Mouse (Mus musculus) heart, adult 9 months (tissue): ENCODE results near the gene Ccnjl.

Source experiments
- DNase-seq, 2 experiments: peaks; one replicate each; pipeline ENCODE4 v3.0.0; 2022; ENCODE audit warnings: low spot score in 2 of 2

Gene Ccnjl

DNA sequence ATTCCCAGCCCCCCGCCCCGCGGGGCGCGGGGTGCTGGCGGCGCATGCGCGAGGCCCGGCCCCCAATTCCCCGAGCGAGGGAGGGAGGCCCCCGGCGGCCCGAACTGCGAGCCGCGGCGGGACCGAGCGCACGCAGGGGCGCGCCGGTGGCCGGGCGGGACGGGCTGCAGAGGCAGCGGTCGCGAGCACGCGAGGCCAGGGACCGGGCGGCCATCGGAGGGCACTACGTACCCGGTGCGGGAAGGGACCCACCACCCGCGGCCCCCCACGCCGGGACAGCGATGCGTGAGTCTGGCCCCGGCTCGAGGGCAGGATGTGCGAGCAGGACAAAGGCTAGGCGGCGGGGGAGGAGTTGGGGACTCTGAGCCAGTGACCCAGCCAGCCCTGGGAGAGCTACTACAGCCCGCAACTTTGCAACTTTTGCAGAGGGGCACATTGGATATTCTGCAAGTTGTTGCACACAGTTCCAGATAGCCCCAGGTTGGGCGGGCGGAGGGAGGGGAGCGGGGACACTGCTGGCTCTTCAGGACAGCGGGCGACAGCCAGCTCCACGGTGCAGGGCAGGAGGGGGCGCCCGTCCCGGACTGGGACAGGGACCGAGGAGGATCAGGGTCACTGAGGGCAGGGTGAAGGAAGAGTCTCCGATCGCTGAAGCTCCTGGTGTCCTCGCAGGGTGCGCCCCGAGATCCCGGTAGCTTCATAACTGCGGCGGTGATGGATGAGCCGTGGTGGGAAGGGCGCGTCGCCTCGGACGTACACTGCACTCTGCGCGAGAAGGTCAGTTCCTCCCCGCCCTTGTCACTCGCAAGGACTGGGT is at the start of gene Ccnjl:
Gene Ccnjl, plus strand, starts transcription at position 102 of the 817 bp plus-strand sequence.
- peak; percentile 46 to 49 for DNase-seq

GRCm38 (mm10) chr11:43479376-43479775 is 49.2 kb upstream of the Ccnjl start:
- no peak for DNase-seq

- DNase-seq: no peak
These were observed 48.0 kb upstream of the Ccnjl start for GRCm38 (mm10) chr11:43480561-43480960.

GRCm38 (mm10) chr11:43481672-43482522 is 46.7 kb upstream of the Ccnjl start:
- DNase-seq: peak; percentile 33 to 52

- peak; percentile 66 to 82 for DNase-seq
These were observed 45.3 kb upstream of the Ccnjl start for GRCm38 (mm10) chr11:43483122-43483792.

DNA sequence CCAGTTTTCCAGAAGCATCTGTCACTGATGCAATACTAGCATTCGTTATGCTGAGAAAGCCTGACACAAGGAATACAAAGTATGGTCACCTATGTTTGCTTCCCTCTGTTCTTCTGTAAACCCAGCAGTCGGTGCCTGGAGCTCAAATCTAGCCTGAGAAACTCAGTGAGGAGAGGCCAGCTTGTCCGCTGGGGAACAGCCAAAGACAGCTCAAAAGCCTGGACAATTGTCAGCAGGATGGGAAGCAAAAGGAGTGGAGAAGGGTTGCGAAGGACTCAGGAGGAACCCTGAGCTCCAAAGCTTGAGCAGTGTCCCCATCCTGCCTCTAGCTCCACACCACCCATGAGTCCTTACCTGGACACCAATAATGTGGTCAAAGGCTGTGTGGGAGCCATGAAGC is 44.5 kb upstream of the Ccnjl start:
- peak; percentile 29 to 41 for DNase-seq

DNA sequence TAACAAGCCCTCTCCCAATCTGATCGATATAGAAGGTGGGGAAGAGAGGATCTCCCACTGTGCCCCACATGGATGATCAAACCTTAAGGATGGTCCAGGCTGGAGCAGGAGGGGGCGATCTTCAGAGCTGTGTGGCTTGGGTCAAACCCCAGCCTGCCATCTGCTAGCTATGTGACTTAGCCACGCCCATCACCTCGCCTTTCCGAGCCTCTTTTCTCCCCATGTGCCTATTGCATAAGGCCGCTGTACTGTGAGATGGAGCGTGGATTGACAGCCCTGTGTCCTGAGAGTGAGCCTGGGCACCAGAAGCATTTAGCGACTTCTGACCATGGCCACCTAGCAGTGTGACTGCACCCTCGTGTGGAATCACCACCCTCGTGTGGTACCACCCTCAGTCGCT is 43.9 kb upstream of the Ccnjl start:
- no peak for DNase-seq

- no peak for DNase-seq
These were observed 42.7 kb upstream of the Ccnjl start for GRCm38 (mm10) chr11:43485855-43486254.

DNA sequence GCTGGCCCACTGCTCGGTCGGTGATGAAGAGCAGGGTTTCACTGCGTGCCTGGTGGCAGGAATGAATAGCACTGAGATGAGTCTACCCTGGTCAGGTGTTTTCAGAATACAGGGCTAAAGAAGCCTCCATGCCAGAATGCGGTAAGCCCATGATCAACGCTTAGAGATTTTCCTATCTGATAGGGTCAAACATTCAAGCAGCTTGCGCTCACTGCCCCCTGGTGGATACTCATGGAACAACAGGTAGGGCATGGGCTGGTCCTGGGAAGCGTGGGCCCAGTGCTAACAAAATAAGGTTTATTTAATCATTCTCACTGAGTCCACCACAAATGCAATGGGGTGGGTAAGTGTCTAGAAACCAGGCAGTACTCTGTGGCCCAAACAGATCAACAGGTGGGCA is 35.9 kb upstream of the Ccnjl start:
- peak; percentile 52 to 60 for DNase-seq

DNA sequence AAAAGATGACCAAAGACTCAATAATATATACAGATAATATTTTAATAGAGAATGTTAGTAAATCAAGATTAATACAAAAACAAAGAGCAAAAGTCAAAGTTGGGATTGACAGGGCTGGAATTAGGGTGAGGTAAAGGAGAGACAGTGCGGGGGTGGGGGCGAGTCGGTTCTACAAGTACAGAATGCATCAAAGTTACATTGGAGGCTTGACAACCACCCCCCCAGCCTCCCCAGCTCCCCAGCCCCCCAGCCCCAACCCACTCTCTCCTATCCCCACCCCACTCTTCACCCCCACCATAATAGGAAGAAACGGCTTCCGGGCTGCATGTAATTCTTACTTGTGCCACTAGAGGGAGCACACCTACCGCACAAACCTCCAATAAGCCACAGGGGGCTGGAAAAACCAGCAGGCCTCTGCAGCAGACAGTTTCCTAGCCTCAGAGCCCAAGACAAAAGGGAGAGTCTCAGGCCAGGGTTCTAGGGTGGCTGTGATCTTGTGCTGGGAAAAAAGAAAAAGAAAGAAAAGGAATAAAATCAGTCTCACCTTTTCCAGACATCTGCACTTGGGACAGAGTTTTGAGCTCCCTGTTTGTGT is 34.7 kb upstream of the Ccnjl start:
- DNase-seq: peak; percentile 32 to 52

DNA sequence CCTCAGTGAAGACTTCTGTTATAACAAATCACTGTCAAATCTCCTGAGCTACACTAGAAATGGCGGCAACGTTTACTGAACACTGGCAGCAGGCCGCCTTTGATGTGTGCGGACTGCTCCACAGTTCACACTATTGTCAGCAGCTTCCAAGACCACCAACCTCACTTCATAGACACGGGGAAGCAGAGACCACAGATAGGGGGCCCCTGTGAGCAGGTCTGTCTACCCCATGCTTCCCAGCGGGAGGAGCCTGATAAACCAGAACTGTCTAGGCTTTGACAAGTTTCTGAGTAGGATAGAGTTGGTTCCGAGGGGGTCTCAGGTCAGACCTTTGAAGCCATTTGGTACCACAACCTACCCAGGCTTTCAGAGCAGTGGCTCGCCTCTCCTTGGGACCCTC is 33.5 kb upstream of the Ccnjl start:
- DNase-seq: no peak

DNA sequence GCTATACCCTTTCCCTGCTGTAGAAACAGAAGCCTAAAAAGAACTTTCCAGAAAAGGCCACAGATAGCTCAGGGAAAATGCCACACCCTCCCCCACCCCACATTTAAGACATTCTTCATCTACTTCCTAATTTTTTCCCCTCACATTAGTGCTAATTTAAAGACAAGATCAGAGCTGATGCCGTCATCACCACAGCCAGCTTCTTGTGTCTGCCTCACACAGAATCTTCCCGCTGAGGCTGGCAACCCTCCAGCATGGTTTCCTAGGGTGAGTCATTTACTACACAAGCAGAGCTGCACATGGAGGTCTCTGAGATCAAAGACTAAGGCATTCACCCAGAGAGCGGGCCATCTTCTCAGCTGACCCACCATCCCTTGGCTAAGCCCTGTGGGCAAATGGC is 33.1 kb upstream of the Ccnjl start:
- DNase-seq: no peak

DNA sequence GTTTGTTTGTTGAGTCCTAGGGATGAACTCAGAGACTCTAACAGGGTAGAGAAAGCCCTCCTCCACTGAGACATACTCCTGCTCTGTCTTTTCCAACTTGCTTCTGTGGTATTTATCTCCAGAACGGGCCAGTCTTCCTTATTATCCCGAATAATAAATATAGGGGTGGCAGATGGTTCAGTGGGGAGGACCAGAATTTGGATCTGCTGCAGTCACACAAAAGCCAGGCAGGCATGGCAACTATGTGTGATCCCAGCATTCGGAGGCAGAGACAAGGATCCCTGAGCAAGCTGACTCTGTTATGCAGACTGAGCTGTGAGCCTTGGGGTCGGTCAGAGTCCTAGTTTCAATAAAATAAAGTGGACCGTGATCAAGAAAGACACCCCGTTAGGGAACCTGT is 27.3 kb upstream of the Ccnjl start:
- DNase-seq: no peak

GRCm38 (mm10) chr11:43505188-43505587 is 23.4 kb upstream of the Ccnjl start:
- DNase-seq: no peak

DNA sequence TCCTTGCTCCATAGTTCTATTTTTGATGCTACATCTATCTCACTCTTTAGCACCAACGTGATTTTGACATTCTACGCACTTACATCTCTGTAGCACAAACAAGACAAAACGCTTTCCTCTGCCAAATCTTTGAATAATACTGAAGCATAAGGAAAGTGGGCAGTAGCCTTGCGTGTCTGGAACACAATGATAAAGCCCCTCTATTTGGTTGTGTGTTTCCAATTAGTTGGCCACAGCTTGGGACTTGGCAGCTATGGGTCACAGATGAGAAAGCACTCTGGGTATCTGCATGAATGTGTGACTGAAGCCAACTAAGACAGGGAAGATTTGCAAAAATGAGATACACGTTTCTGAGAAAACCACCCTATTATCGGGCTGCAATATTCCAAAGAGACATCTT is 20.6 kb upstream of the Ccnjl start:
- no peak for DNase-seq

- DNase-seq: no peak
These were observed 18.7 kb upstream of the Ccnjl start for GRCm38 (mm10) chr11:43509878-43510277.

- DNase-seq: no peak
These were observed 15.9 kb upstream of the Ccnjl start for GRCm38 (mm10) chr11:43512661-43513190.

GRCm38 (mm10) chr11:43516344-43517021 is 12.1 kb upstream of the Ccnjl start:
- DNase-seq: no peak

GRCm38 (mm10) chr11:43517641-43518040 is 10.9 kb upstream of the Ccnjl start:
- no peak for DNase-seq

- no peak for DNase-seq
These were observed 10.5 kb upstream of the Ccnjl start for GRCm38 (mm10) chr11:43518086-43518485.

- no peak for DNase-seq
These were observed 9.8 kb upstream of the Ccnjl start for GRCm38 (mm10) chr11:43518821-43519220.
